Mouse (Mus musculus) stomach, postnatal 0 days (tissue): Measurements from ENCODE around the gene Hpgd.

Experiments
- CTCF ChIP-seq: IDR thresholded peaks from 2 replicates; pipeline ENCODE4 v1.5.1; 2016; ENCODE audit warnings: antibody characterized with exemption, low read depth, mild to moderate bottlenecking, moderate library complexity
- EP300 ChIP-seq: optimal IDR thresholded peaks from 2 replicates; pipeline ENCODE3; 2016; ENCODE audit warnings: antibody characterized with exemption

- TF ChIP-seq EP300 (no peak), CTCF (no peak)
Measured at GRCm38 (mm10) chr8:56283936-56284335, 10.4 kb upstream of the Hpgd start.
